In genomic region chr1:136008159-136008533, GRCm38 (mm10) we compare ENCODE assay signal across 9 mouse cellular contexts. TPM values are rescaled to one million over a fixed set of nuclear protein-coding genes. Genes with fewer than 3 reads are reported as not detected.
A peak's percentile ranks its signal among the peaks of the same experiment; 100 is the strongest.
DNase-seq lines count a peak whose midpoint lies in the region; ATAC-seq and TF ChIP-seq lines count a peak whose summit lies in the region.
"Had no signal": no experiment of that assay in that cellular context is flagged by ENCODE, and none has a peak within 500 bp of the region (broad histone marks: within the 10 kb centered on the region; RNA-seq: fewer than 3 reads in every experiment).

No protein-coding gene starts in this region.

- no peak for DNase-seq in lung, adult 2 months
- DNase-seq in forebrain, embryonic 11.5 days (ENCODE audit: low spot score), result no peak
- no peak for DNase-seq in embryo, embryonic 9.5 days (ENCODE audit: extremely low spot score)
- no peak for DNase-seq in thymus, postnatal 25 days
- no peak for DNase-seq in gastrocnemius, postnatal 14 days

- no peak overlapping the region for H3K27ac ChIP-seq in lung, embryonic 15.5 days
- no peak overlapping the region for H3K27ac ChIP-seq in forebrain, embryonic 11.5 days (ENCODE audit: low read depth, low read length)
- H3K27ac ChIP-seq in liver, embryonic 12.5 days, result peak overlapping the region; percentile 70
- no peak overlapping the region for H3K27ac ChIP-seq in stomach, embryonic 14.5 days (ENCODE audit: low read length)

- intact Hi-C loops in gastrocnemius, postnatal 14 days (cut with DNase I; ENCODE audit: low total_unique reads), result no loop called here

- H3K27me3 ChIP-seq in lung, embryonic 15.5 days, result peaks cover 11% of the 10 kb centered on the region; the same call in 1 of the 2 replicates
- peaks cover 5% of the 10 kb centered on the region; the same call in 1 of the 2 replicates for H3K27me3 ChIP-seq in forebrain, embryonic 11.5 days (ENCODE audit: control insufficient read depth, insufficient read depth, low read length)
- peaks cover 33% of the 10 kb centered on the region for H3K27me3 ChIP-seq in liver, embryonic 12.5 days (replicated peaks)
- H3K27me3 ChIP-seq in stomach, embryonic 14.5 days (ENCODE audit: control insufficient read depth, insufficient read depth, low read length), result no peaks in the 10 kb centered on the region

- H3K36me3 ChIP-seq in lung, embryonic 15.5 days, result no peaks in the 10 kb centered on the region
- H3K36me3 ChIP-seq in forebrain, embryonic 11.5 days (ENCODE audit: control insufficient read depth, insufficient read depth, low read length), result no peaks in the 10 kb centered on the region
- no peaks in the 10 kb centered on the region for H3K36me3 ChIP-seq in liver, embryonic 12.5 days
- H3K36me3 ChIP-seq in stomach, embryonic 14.5 days (ENCODE audit: control insufficient read depth, insufficient read depth, low read length), result no peaks in the 10 kb centered on the region

- no peak for TF ChIP-seq CTCF in lung, adult 2 months (IDR thresholded peaks at IDR 0.05; ENCODE audit: insufficient read depth, low read length)

- H3K4me3 ChIP-seq in lung, embryonic 15.5 days, result peak overlapping the region; percentile 48
- no peak overlapping the region for H3K4me3 ChIP-seq in lung, adult 2 months (replicated peaks; ENCODE audit: extremely low read depth, low read depth, low read length)
- peak overlapping the region; percentile 34 for H3K4me3 ChIP-seq in forebrain, embryonic 11.5 days (ENCODE audit: low read depth, low read length)
- peak overlapping the region; percentile 56 for H3K4me3 ChIP-seq in liver, embryonic 12.5 days
- H3K4me3 ChIP-seq in stomach, embryonic 14.5 days (ENCODE audit: low read depth, low read length), result peak overlapping the region; percentile 38

- TF ChIP-seq POLR2A in lung, adult 2 months (IDR thresholded peaks at IDR 0.05; ENCODE audit: borderline replicate concordance, extremely low read depth, low read depth, low read length), result no peak

- no peaks in the 10 kb centered on the region for H3K4me1 ChIP-seq in lung, embryonic 15.5 days
- H3K4me1 ChIP-seq in lung, adult 2 months (ENCODE audit: control insufficient read depth, insufficient read depth, low read length), result no peaks in the 10 kb centered on the region
- H3K4me1 ChIP-seq in forebrain, embryonic 11.5 days (replicated peaks; ENCODE audit: control insufficient read depth, insufficient read depth, low read length), result 0 out of 2 replicates have a peak, but pooled peaks cover 3% of the 10 kb centered on the region
- peaks cover 50% of the 10 kb centered on the region for H3K4me1 ChIP-seq in liver, embryonic 12.5 days
- H3K4me1 ChIP-seq in stomach, embryonic 14.5 days (ENCODE audit: control insufficient read depth, insufficient read depth, low read length), result peaks cover 6% of the 10 kb centered on the region; the same call in 1 of the 2 replicates

- H3K4me2 ChIP-seq in lung, embryonic 15.5 days, result peak overlapping the region; percentile 83
- peak overlapping the region; percentile 78 for H3K4me2 ChIP-seq in forebrain, embryonic 11.5 days (ENCODE audit: low read depth, low read length, severe bottlenecking)
- H3K4me2 ChIP-seq in liver, embryonic 12.5 days, result peak overlapping the region; percentile 97
- peak overlapping the region; percentile 67 for H3K4me2 ChIP-seq in stomach, embryonic 14.5 days (replicated peaks; ENCODE audit: low read depth, low read length)

- ATAC-seq in lung, embryonic 15.5 days (ENCODE audit: borderline replicate concordance, extremely low read depth, low FRiP score, low TSS enrichment), result 0 out of 2 replicates have a peak, but pooled peaks have one; percentile 42
- ATAC-seq in forebrain, embryonic 11.5 days (replicated peaks; ENCODE audit: low FRiP score), result peak; percentile 24; the same call in 1 of the 2 replicates
- peak; percentile 65 for ATAC-seq in liver, embryonic 12.5 days
- ATAC-seq in stomach, embryonic 14.5 days (ENCODE audit: insufficient number of reproducible peaks, insufficient read depth, low FRiP score, low read depth), result no peak; the same call in 1 of the 2 replicates

- no peaks in the 10 kb centered on the region for H3K9me3 ChIP-seq in lung, embryonic 15.5 days
- H3K9me3 ChIP-seq in forebrain, embryonic 11.5 days (ENCODE audit: control insufficient read depth, low read length), result no peaks in the 10 kb centered on the region
- H3K9me3 ChIP-seq in liver, embryonic 12.5 days (replicated peaks), result peaks cover 5% of the 10 kb centered on the region; the same call in 1 of the 2 replicates
- no peaks in the 10 kb centered on the region for H3K9me3 ChIP-seq in stomach, embryonic 14.5 days (ENCODE audit: control insufficient read depth, low read depth, low read length)

- WGBS in lung, embryonic 15.5 days, result 13% methylated on average over 8 of the region's 8 CpGs
- 18% methylated on average over 8 of the region's 8 CpGs for WGBS in lung, adult 2 months
- WGBS in forebrain, embryonic 11.5 days, result 25% methylated on average over 8 of the region's 8 CpGs
- 20% methylated on average over 8 of the region's 8 CpGs for WGBS in liver, embryonic 12.5 days (ENCODE audit: insufficient replicate concordance)
- 24% methylated on average over 8 of the region's 8 CpGs for WGBS in stomach, embryonic 14.5 days

- no peak overlapping the region for H3K9ac ChIP-seq in lung, embryonic 15.5 days
- H3K9ac ChIP-seq in forebrain, embryonic 11.5 days (ENCODE audit: low read length), result no peak overlapping the region
- H3K9ac ChIP-seq in liver, embryonic 12.5 days, result peak overlapping the region; percentile 33; the same call in 1 of the 2 replicates
- no peak overlapping the region for H3K9ac ChIP-seq in stomach, embryonic 14.5 days (replicated peaks; ENCODE audit: low read depth, low read length)

RNA-seq across cellular contexts. Expression of gene Tmem9, which starts 0.2 kb away (rescaled TPM):
- polyA plus RNA-seq in lung, embryonic 15.5 days (2015; fragmentation: Nextera tagmentation; extraction: Ambion mirVana), result 153 and 162 TPM in 2 replicates
- 56.4 and 73.2 TPM in 2 replicates for polyA plus RNA-seq in lung, adult 2 months (2012; rRNA removed)
- polyA plus RNA-seq in forebrain, embryonic 11.5 days (2014; fragmentation: Nextera tagmentation; extraction: Ambion mirVana), result 89.4 and 98.3 TPM in 2 replicates
- polyA plus RNA-seq in liver, embryonic 12.5 days (2016; fragmentation: Nextera tagmentation; extraction: Ambion mirVana), result 95.0 and 103 TPM in 2 replicates
- polyA plus RNA-seq in stomach, embryonic 14.5 days (2014; fragmentation: Nextera tagmentation; extraction: Ambion mirVana), result 127 and 136 TPM in 2 replicates
- total RNA-seq in gastrocnemius, postnatal 14 days (2021), result 10 to 100 TPM; 11.2 to 15.5 TPM

RNA-seq across cellular contexts. Expression of gene Igfn1, which starts 2.0 kb away (rescaled TPM):
- polyA plus RNA-seq in lung, embryonic 15.5 days (2015; fragmentation: Nextera tagmentation; extraction: Ambion mirVana), result not detected in 2 replicates
- polyA plus RNA-seq in lung, adult 2 months (2012; rRNA removed), result 0.05 TPM in 1 of 2 replicates, not detected in the other
- polyA plus RNA-seq in forebrain, embryonic 11.5 days (2014; fragmentation: Nextera tagmentation; extraction: Ambion mirVana), result not detected in 2 replicates
- not detected in 2 replicates for polyA plus RNA-seq in liver, embryonic 12.5 days (2016; fragmentation: Nextera tagmentation; extraction: Ambion mirVana)
- polyA plus RNA-seq in stomach, embryonic 14.5 days (2014; fragmentation: Nextera tagmentation; extraction: Ambion mirVana), result 0.13 and 0.19 TPM in 2 replicates
- 10 to 100 TPM in 1 of 2 experiments, 1 to 10 TPM in 1; 5.9 to 13.0 TPM for total RNA-seq in gastrocnemius, postnatal 14 days (2021)
- polyA plus RNA-seq: spleen, adult 2 months had no signal

RNA-seq across cellular contexts. Expression of gene Ascl5, which starts 42.5 kb away (rescaled TPM):
- not detected in 2 replicates for polyA plus RNA-seq in lung, embryonic 15.5 days (2015; fragmentation: Nextera tagmentation; extraction: Ambion mirVana)
- polyA plus RNA-seq in lung, adult 2 months (2012; rRNA removed), result not detected in 2 replicates
- polyA plus RNA-seq in forebrain, embryonic 11.5 days (2014; fragmentation: Nextera tagmentation; extraction: Ambion mirVana), result not detected in 2 replicates
- not detected in 2 replicates for polyA plus RNA-seq in liver, embryonic 12.5 days (2016; fragmentation: Nextera tagmentation; extraction: Ambion mirVana)
- 0.97 and 1.2 TPM in 2 replicates for polyA plus RNA-seq in stomach, embryonic 14.5 days (2014; fragmentation: Nextera tagmentation; extraction: Ambion mirVana)
- total RNA-seq in gastrocnemius, postnatal 14 days (2021), result not detected
- polyA plus RNA-seq: spleen, adult 2 months had no signal

RNA-seq across cellular contexts. Expression of gene Cacna1s, which starts 44.4 kb away (rescaled TPM):
- 0.10 and 0.14 TPM in 2 replicates for polyA plus RNA-seq in lung, embryonic 15.5 days (2015; fragmentation: Nextera tagmentation; extraction: Ambion mirVana)
- polyA plus RNA-seq in lung, adult 2 months (2012; rRNA removed), result 2.9 and 7.5 TPM in 2 replicates
- polyA plus RNA-seq in forebrain, embryonic 11.5 days (2014; fragmentation: Nextera tagmentation; extraction: Ambion mirVana), result 0.20 and 0.36 TPM in 2 replicates
- 0.08 and 0.20 TPM in 2 replicates for polyA plus RNA-seq in liver, embryonic 12.5 days (2016; fragmentation: Nextera tagmentation; extraction: Ambion mirVana)
- polyA plus RNA-seq in stomach, embryonic 14.5 days (2014; fragmentation: Nextera tagmentation; extraction: Ambion mirVana), result not detected in 2 replicates
- 100 to 1,000 TPM; 557 to 583 TPM for total RNA-seq in gastrocnemius, postnatal 14 days (2021)
